In the genomic region with DNA sequence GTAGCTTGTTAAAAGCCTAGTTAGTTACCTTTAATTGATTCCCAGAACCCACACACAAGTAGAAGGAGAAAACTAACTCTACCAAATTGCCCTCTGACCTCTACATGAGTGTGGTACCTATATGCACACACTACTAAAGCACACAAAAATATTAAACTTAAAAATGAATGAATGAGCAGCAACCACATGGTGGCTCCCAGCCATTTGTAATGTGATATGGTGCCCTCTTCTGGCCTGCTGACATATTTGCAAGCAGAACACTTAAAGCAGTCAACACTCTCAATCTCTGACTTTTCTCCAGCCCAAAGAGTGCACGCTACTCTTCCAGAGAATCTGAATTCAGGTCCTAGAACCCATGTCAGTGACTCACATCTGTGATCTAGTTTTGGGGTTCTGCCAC, we compare ENCODE assay signal across 10 mouse cellular contexts. TPM values are rescaled to one million over a fixed set of nuclear protein-coding genes. Genes with fewer than 3 reads are reported as not detected.
DNase-seq lines count a peak whose midpoint lies in the region; ATAC-seq and TF ChIP-seq lines count a peak whose summit lies in the region.
"Had no signal": no experiment of that assay in that cellular context is flagged by ENCODE, and none has a peak within 500 bp of the region (broad histone marks: within the 10 kb centered on the region; RNA-seq: fewer than 3 reads in every experiment).

No protein-coding gene starts in this region.

- H3K4me2 ChIP-seq in kidney, embryonic 14.5 days (replicated peaks; ENCODE audit: low read depth, low read length), result no peak overlapping the region
- no peak overlapping the region for H3K4me2 ChIP-seq in hindbrain, postnatal 0 days (ENCODE audit: low read depth, low read length)
- no peak overlapping the region for H3K4me2 ChIP-seq in liver, embryonic 13.5 days

- H3K27me3 ChIP-seq in kidney, embryonic 14.5 days (ENCODE audit: control insufficient read depth, insufficient read depth, low read length), result no peaks in the 10 kb centered on the region
- H3K27me3 ChIP-seq in G1E (ENCODE audit: insufficient read depth, low read length), result no peaks in the 10 kb centered on the region
- no peaks in the 10 kb centered on the region for H3K27me3 ChIP-seq in hindbrain, postnatal 0 days (ENCODE audit: insufficient read depth, low read length)
- H3K27me3 ChIP-seq in liver, embryonic 13.5 days, result no peaks in the 10 kb centered on the region

- H3K36me3 ChIP-seq in kidney, embryonic 14.5 days (ENCODE audit: control insufficient read depth, insufficient read depth, low read length), result peaks cover 35% of the 10 kb centered on the region
- peaks cover 69% of the 10 kb centered on the region for H3K36me3 ChIP-seq in G1E (replicated peaks)
- peaks cover 32% of the 10 kb centered on the region; the same call in 1 of the 2 replicates for H3K36me3 ChIP-seq in hindbrain, postnatal 0 days (ENCODE audit: insufficient read depth, low read length)
- peaks cover 51% of the 10 kb centered on the region for H3K36me3 ChIP-seq in liver, embryonic 13.5 days

- peak; percentile 70 for TF ChIP-seq CTCF in G1E (IDR thresholded peaks at IDR 0.05; ENCODE audit: low read depth, low read length)
- TF ChIP-seq CTCF in hindbrain, postnatal 0 days (IDR thresholded peaks at IDR 0.05; ENCODE audit: low read depth), result peak; percentile 83

- 59% methylated on average over 1 of the region's 1 CpGs for WGBS in kidney, embryonic 14.5 days
- WGBS in hindbrain, postnatal 0 days, result 51% methylated on average over 1 of the region's 1 CpGs
- WGBS in liver, embryonic 13.5 days (ENCODE audit: insufficient replicate concordance), result 29% methylated on average over 1 of the region's 1 CpGs

- no peaks in the 10 kb centered on the region for H3K4me1 ChIP-seq in kidney, embryonic 14.5 days (ENCODE audit: control insufficient read depth, insufficient read depth, low read length)
- H3K4me1 ChIP-seq in G1E (ENCODE audit: insufficient read depth, low read depth, low read length), result peaks cover 8% of the 10 kb centered on the region
- H3K4me1 ChIP-seq in hindbrain, postnatal 0 days (ENCODE audit: insufficient read depth, low read length), result no peaks in the 10 kb centered on the region
- H3K4me1 ChIP-seq in liver, embryonic 13.5 days (replicated peaks), result 0 out of 2 replicates have a peak, but pooled peaks cover 5% of the 10 kb centered on the region

- peak; percentile 37 for DNase-seq in kidney, adult 18-20 months
- no peak for DNase-seq in G1E (ENCODE audit: low spot score)
- DNase-seq in cerebellum, adult 9-10 months, result peak; percentile 48
- DNase-seq in hindbrain, postnatal 0 days (ENCODE audit: low spot score), result peak; percentile 68
- DNase-seq in liver, embryonic 13.5 days, result peak; percentile 34
- DNase-seq in retina, embryonic 14.5 days (ENCODE audit: low spot score), result peak; percentile 73
- DNase-seq in frontal cortex, postnatal 14 days (ENCODE audit: low spot score in 2 of 2), result no peak

- H3K9me3 ChIP-seq in kidney, embryonic 14.5 days (ENCODE audit: control insufficient read depth, low read length), result no peaks in the 10 kb centered on the region
- no peaks in the 10 kb centered on the region for H3K9me3 ChIP-seq in G1E (replicated peaks)
- no peaks in the 10 kb centered on the region for H3K9me3 ChIP-seq in hindbrain, postnatal 0 days (ENCODE audit: low read length)
- H3K9me3 ChIP-seq in liver, embryonic 13.5 days (replicated peaks), result no peaks in the 10 kb centered on the region

- no peak for ATAC-seq in kidney, embryonic 14.5 days (ENCODE audit: low FRiP score, low TSS enrichment)
- ATAC-seq in G1E (ENCODE audit: extremely low read depth, insufficient number of reproducible peaks, low FRiP score, poor library complexity, severe bottlenecking), result peak; percentile 15; the same call in 1 of the 2 replicates
- 0 out of 2 replicates have a peak, but pooled peaks have one; percentile 38 for ATAC-seq in hindbrain, postnatal 0 days
- ATAC-seq in liver, embryonic 13.5 days (ENCODE audit: low read depth), result peak; percentile 26; the same call in 1 of the 2 replicates

- H3K27ac ChIP-seq in kidney, embryonic 14.5 days (ENCODE audit: low read depth, low read length), result no peak overlapping the region
- no peak overlapping the region for H3K27ac ChIP-seq in hindbrain, postnatal 0 days
- H3K27ac ChIP-seq in liver, embryonic 13.5 days, result no peak overlapping the region

- H3K4me3 ChIP-seq in kidney, embryonic 14.5 days (ENCODE audit: low read length), result no peak overlapping the region
- H3K4me3 ChIP-seq in G1E (ENCODE audit: low read depth, low read length), result no peak overlapping the region
- H3K4me3 ChIP-seq in hindbrain, postnatal 0 days (ENCODE audit: low read length), result no peak overlapping the region
- H3K4me3 ChIP-seq in liver, embryonic 13.5 days (replicated peaks), result no peak overlapping the region

- no peak overlapping the region for H3K9ac ChIP-seq in kidney, embryonic 14.5 days (ENCODE audit: low read depth, low read length)
- H3K9ac ChIP-seq in hindbrain, postnatal 0 days (replicated peaks; ENCODE audit: low read length), result no peak overlapping the region
- no peak overlapping the region for H3K9ac ChIP-seq in liver, embryonic 13.5 days

RNA-seq across cellular contexts. Expression of gene Arnt, which starts 16.2 kb away (rescaled TPM):
- polyA plus RNA-seq in kidney, embryonic 14.5 days (2014; fragmentation: Nextera tagmentation; extraction: Ambion mirVana), result 15.6 and 35.4 TPM in 2 replicates
- total RNA-seq in G1E (2014; fragmentation: Nextera tagmentation), result 164 and 171 TPM in 2 replicates
- 37.6 and 41.6 TPM in 2 replicates for total RNA-seq in G1E (2017)
- 53.0 and 53.5 TPM in 2 replicates for polyA plus RNA-seq in G1E (2012)
- 16.0 and 16.7 TPM in 2 replicates for total RNA-seq in hindbrain, postnatal 0 days (2014; rRNA removed)
- 9.6 and 11.6 TPM in 2 replicates for polyA plus RNA-seq in hindbrain, postnatal 0 days (2015; fragmentation: Nextera tagmentation; extraction: Ambion mirVana)
- polyA plus RNA-seq in liver, embryonic 13.5 days (2015; fragmentation: Nextera tagmentation; extraction: Ambion mirVana), result 16.0 and 20.3 TPM in 2 replicates

RNA-seq across cellular contexts. Expression of gene 4930558C23Rik, which starts 47.8 kb away (rescaled TPM):
- polyA plus RNA-seq in kidney, embryonic 14.5 days (2014; fragmentation: Nextera tagmentation; extraction: Ambion mirVana), result not detected in 2 replicates
- total RNA-seq in G1E (2014; fragmentation: Nextera tagmentation) (not detected in 2 replicates), G1E (2017) (not detected in 2 replicates)
- not detected in 2 replicates for polyA plus RNA-seq in G1E (2012)
- total RNA-seq in hindbrain, postnatal 0 days (2014; rRNA removed), result not detected in 2 replicates
- polyA plus RNA-seq in hindbrain, postnatal 0 days (2015; fragmentation: Nextera tagmentation; extraction: Ambion mirVana), result not detected in 2 replicates
- not detected in 2 replicates for polyA plus RNA-seq in liver, embryonic 13.5 days (2015; fragmentation: Nextera tagmentation; extraction: Ambion mirVana)
- total RNA-seq: gastrocnemius, postnatal 36 days had no signal
- polyA plus RNA-seq: neural tube, embryonic 11.5 days had no signal

RNA-seq across cellular contexts. Expression of gene Ctsk, which starts 48.6 kb away (rescaled TPM):
- polyA plus RNA-seq in kidney, embryonic 14.5 days (2014; fragmentation: Nextera tagmentation; extraction: Ambion mirVana), result 3.0 and 3.6 TPM in 2 replicates
- not detected in 2 replicates for total RNA-seq in G1E (2014; fragmentation: Nextera tagmentation)
- 0.16 and 0.17 TPM in 2 replicates for total RNA-seq in G1E (2017)
- not detected in 2 replicates for polyA plus RNA-seq in G1E (2012)
- total RNA-seq in hindbrain, postnatal 0 days (2014; rRNA removed), result 4.9 and 6.7 TPM in 2 replicates
- 11.6 TPM in 2 replicates for polyA plus RNA-seq in hindbrain, postnatal 0 days (2015; fragmentation: Nextera tagmentation; extraction: Ambion mirVana)
- polyA plus RNA-seq in liver, embryonic 13.5 days (2015; fragmentation: Nextera tagmentation; extraction: Ambion mirVana), result 1.7 and 1.9 TPM in 2 replicates

Comparison
In these comparisons a context has a peak if more than half of its experiments do, and no peak if none do; other contexts are left out.
1. DNase-seq: peak in kidney, adult 18-20 months (single experiment), cerebellum, adult 9-10 months (single experiment), hindbrain, postnatal 0 days (single experiment), liver, embryonic 13.5 days (single experiment) and retina, embryonic 14.5 days (single experiment); none in G1E (single experiment) and frontal cortex, postnatal 14 days (0 of 2).